In the genomic region with DNA sequence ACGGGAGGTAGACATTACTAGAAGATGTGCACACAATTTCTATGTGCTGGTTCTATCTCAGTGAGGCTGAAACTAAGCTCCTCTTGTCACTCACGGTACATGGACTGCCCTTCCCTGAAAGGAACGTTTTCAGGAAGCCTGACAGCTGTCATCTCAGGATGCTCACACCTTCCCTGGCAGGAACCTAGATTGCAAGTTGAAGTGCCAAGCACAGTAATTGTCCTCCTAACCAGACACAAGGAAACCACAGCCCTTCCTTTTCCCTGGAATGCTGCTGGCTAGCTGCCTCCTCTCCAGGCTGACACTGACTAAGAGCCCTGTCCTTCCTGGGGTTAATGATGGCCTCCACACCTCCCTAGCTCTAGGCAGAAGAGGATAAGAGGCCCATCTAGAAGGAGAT, we compare ENCODE assay signal across 14 mouse cellular contexts. TPM values are rescaled to one million over a fixed set of nuclear protein-coding genes. Genes with fewer than 3 reads are reported as not detected.
DNase-seq lines count a peak whose midpoint lies in the region; ATAC-seq and TF ChIP-seq lines count a peak whose summit lies in the region.
"Had no signal": no experiment of that assay in that cellular context is flagged by ENCODE, and none has a peak within 500 bp of the region (broad histone marks: within the 10 kb centered on the region; RNA-seq: fewer than 3 reads in every experiment).

No protein-coding gene starts in this region.

- peaks cover 17% of the 10 kb centered on the region for H3K4me1 ChIP-seq in heart, embryonic 10.5 days
- no peaks in the 10 kb centered on the region for H3K4me1 ChIP-seq in lung, postnatal 0 days (ENCODE audit: insufficient read depth, low read depth, low read length)
- H3K4me1 ChIP-seq: liver, embryonic 13.5 days had no signal

- ATAC-seq in lung, postnatal 0 days: peak; percentile 78
- ATAC-seq: CD4-positive, CD25-positive, alpha-beta regulatory T cell, adult 4 months; hindbrain, postnatal 0 days had no signal

- no peak overlapping the region for H3K27ac ChIP-seq in heart, embryonic 10.5 days
- no peak overlapping the region for H3K27ac ChIP-seq in lung, postnatal 0 days (ENCODE audit: low read length)
- no peak overlapping the region for H3K27ac ChIP-seq in layer of hippocampus, adult 2 months
- H3K27ac ChIP-seq: heart, embryonic 13.5 days; hindbrain, postnatal 0 days; liver, embryonic 13.5 days had no signal

- H3K4me3 ChIP-seq in heart, embryonic 10.5 days: no peak overlapping the region
- H3K4me3 ChIP-seq in lung, postnatal 0 days (ENCODE audit: low read depth, low read length): no peak overlapping the region
- no peak overlapping the region for H3K4me3 ChIP-seq in layer of hippocampus, adult 2 months
- H3K4me3 ChIP-seq: heart, embryonic 13.5 days; liver, embryonic 13.5 days had no signal

- no peaks in the 10 kb centered on the region for H3K36me3 ChIP-seq in heart, embryonic 10.5 days
- no peaks in the 10 kb centered on the region for H3K36me3 ChIP-seq in lung, postnatal 0 days (ENCODE audit: insufficient read depth, low read length)
- H3K36me3 ChIP-seq: liver, embryonic 13.5 days had no signal

- H3K4me2 ChIP-seq in lung, postnatal 0 days (replicated peaks; ENCODE audit: low read depth, low read length): no peak overlapping the region
- H3K4me2 ChIP-seq: heart, embryonic 13.5 days; liver, embryonic 13.5 days had no signal

- intact Hi-C loops in gastrocnemius, postnatal 36 days (cut with DNase I): no loop called here

- H3K9me3 ChIP-seq in heart, embryonic 10.5 days: no peaks in the 10 kb centered on the region
- no peaks in the 10 kb centered on the region for H3K9me3 ChIP-seq in lung, postnatal 0 days (ENCODE audit: low read length)
- H3K9me3 ChIP-seq: heart, embryonic 13.5 days; liver, embryonic 13.5 days had no signal

- TF ChIP-seq CTCF in lung, postnatal 0 days (IDR thresholded peaks at IDR 0.05): no peak
- TF ChIP-seq CTCF in layer of hippocampus, adult 2 months (conservative IDR thresholded peaks at IDR 0.05): no peak

- 32% methylated on average over 3 of the region's 3 CpGs for WGBS in heart, embryonic 10.5 days
- WGBS in lung, postnatal 0 days: 52% methylated on average over 3 of the region's 3 CpGs

- TF ChIP-seq EP300 in lung, postnatal 0 days (IDR thresholded peaks at IDR 0.05): peak; percentile 92

- DNase-seq in heart, adult 11 months: peak; percentile 97
- DNase-seq in heart, embryonic 10.5 days (ENCODE audit: low spot score): no peak
- DNase-seq in adrenal gland, postnatal 36 days: peak; percentile 32 to 41
- peak; percentile 33 for DNase-seq in heart, postnatal 4 days
- peak; percentile 55 for DNase-seq in lung, postnatal 0 days (ENCODE audit: low spot score)
- no peak for DNase-seq in thymus, postnatal 10 days (ENCODE audit: low spot score in 2 of 2)
- no peak for DNase-seq in layer of hippocampus, adult 2 months (ENCODE audit: low spot score in 2 of 2)
- DNase-seq in gastrocnemius, postnatal 36 days: no peak
- DNase-seq: liver, embryonic 13.5 days; right cerebral cortex, postnatal 4 days; thymus, postnatal 14 days had no signal

- H3K9ac ChIP-seq in lung, postnatal 0 days (replicated peaks; ENCODE audit: low read depth): no peak overlapping the region
- H3K9ac ChIP-seq: heart, embryonic 13.5 days; liver, embryonic 13.5 days had no signal

- H3K27me3 ChIP-seq in heart, embryonic 10.5 days (ENCODE audit: insufficient read depth, poor library complexity, severe bottlenecking): no peaks in the 10 kb centered on the region
- H3K27me3 ChIP-seq in lung, postnatal 0 days (replicated peaks; ENCODE audit: insufficient read depth, low read length): no peaks in the 10 kb centered on the region
- H3K27me3 ChIP-seq: heart, embryonic 13.5 days; liver, embryonic 13.5 days had no signal

RNA-seq across cellular contexts. Expression of a gene that starts 21.7 kb away (rescaled TPM):
- 12.8 and 30.3 TPM in 2 replicates for polyA plus RNA-seq in heart, embryonic 10.5 days (2016; fragmentation: Nextera tagmentation; extraction: Ambion mirVana)
- 1 to 10 TPM; 5.2 to 8.4 TPM for total RNA-seq in adrenal gland, postnatal 36 days (2021)
- 10 to 100 TPM; 55.0 to 63.0 TPM for total RNA-seq in heart, postnatal 4 days (2021)
- 64.9 and 69.3 TPM in 2 replicates for polyA plus RNA-seq in lung, postnatal 0 days (2015; fragmentation: Nextera tagmentation; extraction: Ambion mirVana)
- total RNA-seq in layer of hippocampus, adult 2 months (2021): 1 to 10 TPM; 6.2 to 7.3 TPM
- 100 to 1,000 TPM in 1 of 2 experiments, 10 to 100 TPM in 1; 62.6 to 127 TPM for total RNA-seq in gastrocnemius, postnatal 36 days (2021)
- polyA plus RNA-seq: CD4-positive, CD25-positive, alpha-beta regulatory T cell, adult 4 months had no signal

Comparison
In these comparisons a context has a peak if more than half of its experiments do, and no peak if none do; other contexts are left out.
1. DNase-seq: peak in heart, adult 11 months (single experiment), adrenal gland, postnatal 36 days (2 of 2), heart, postnatal 4 days (single experiment) and lung, postnatal 0 days (single experiment); none in heart, embryonic 10.5 days (single experiment), thymus, postnatal 10 days (0 of 2), layer of hippocampus, adult 2 months (0 of 2) and gastrocnemius, postnatal 36 days (0 of 2).
2. RNA of a gene that starts 21.7 kb away (total RNA-seq): 62.6 to 127 TPM in gastrocnemius, postnatal 36 days and 55.0 to 63.0 TPM in heart, postnatal 4 days; 5.2 to 8.4 TPM in adrenal gland, postnatal 36 days and 6.2 to 7.3 TPM in layer of hippocampus, adult 2 months; every median in the first group is over 4 times any median in the second.